Mouse (Mus musculus) gonadal fat pad, adult 2 months (tissue): ENCODE measurements around the gene Rreb1. TPM values are rescaled to one million over a fixed set of nuclear protein-coding genes. Genes with fewer than 3 reads are reported as not detected.

Source experiments
- DNase-seq: peaks from one replicate; pipeline ENCODE4 v3.0.0-alpha.2; 2012; ENCODE audit warnings: low read depth
- polyA plus RNA-seq: library from polyadenylated mRNA; depleted of rRNA; stranded (reverse); fragments of >200 nt; gene quantifications from 2 replicates; pipeline ENCODE4 v1.2.3, GENCODE M21; 2012

Rreb1 gene
- polyA plus RNA-seq, 1 experiment: 17.4 TPM

DNA sequence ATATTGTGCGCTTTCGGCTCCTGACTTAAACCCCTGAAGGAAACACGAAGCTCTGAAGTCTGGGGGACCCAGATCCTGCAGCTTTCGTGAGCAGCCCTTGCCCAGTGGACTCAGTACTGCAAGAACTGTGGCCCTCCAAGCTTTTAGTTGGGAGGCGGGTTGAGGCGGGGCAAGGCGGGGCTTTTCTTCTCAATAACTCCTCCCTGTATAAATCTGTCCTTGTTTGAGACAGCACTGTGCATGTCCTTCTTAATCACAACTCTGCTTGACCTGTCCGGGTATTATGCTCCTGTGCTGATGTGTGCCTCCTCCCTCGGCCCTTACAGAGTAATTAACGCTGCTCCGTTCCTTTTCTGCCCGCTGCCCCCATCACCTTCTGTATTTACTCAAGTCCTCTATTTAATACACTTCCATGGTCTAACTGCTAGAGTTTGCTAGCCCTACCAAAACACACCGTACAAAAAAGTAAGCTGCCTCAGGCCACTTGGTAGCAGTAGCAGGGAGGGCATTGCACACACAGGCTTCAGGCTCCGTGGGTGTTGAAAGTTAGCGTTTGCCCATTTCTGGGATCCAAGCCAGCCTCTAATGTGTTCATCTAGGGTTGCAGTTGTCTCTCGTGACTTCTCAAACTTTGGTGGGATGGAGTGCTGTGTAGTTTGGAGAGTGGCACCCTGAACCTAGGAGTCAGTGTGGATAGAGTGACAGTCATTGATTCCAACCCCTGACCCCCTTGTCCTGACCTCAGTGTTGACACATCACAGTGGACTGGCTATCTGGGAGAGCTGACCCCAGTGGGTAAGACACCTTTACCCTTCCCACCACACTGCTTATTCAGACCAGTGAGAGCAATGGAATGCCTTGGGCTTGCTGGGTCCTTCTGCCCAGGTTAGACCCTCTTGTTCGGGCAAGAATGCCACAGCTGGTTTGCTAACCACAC lies 164.0 kb downstream of the Rreb1 start:
- DNase-seq: no peak

DNA sequence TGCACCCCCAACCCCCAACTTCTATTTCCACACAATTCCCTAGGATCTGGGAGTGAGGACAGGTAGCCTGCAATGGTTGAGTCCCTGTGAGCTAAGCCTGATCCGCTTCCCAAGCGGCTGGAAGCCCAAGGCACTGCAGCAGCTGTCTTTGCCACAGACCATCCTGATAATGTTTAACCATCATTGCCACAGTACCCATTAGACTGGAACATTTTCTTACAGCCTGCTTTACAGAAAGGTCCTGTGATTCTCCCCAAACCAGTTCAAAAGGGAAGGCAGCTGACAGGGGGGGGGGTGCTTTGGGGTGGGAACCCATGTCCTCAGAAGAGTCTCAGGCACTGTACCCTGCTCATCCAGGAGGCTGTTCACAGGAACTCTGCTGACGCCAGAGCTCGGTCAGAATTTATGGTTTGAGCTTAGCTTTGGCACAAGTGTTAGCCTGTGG lies 164.7 kb downstream of the Rreb1 start:
- DNase-seq: no peak

DNA sequence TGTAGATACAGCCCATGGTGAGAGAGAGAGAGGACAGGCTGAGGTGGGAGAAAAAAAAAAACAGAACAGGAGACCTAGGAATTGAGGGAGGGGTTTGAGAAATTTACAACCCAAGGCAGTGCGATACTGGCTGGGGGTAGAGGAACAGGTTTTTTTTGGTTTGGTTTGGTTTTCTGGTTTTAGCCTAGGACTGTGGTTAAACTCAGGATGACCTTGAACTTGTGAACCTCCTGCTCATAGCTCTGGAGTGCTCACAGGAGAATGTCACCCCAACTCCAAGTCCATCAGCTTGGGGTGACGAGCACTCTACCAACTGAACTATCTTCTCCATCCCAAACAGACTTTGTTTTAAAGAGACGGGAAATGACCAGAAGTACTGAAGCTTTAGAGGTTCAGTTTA lies 165.3 kb downstream of the Rreb1 start:
- no peak for DNase-seq

DNA sequence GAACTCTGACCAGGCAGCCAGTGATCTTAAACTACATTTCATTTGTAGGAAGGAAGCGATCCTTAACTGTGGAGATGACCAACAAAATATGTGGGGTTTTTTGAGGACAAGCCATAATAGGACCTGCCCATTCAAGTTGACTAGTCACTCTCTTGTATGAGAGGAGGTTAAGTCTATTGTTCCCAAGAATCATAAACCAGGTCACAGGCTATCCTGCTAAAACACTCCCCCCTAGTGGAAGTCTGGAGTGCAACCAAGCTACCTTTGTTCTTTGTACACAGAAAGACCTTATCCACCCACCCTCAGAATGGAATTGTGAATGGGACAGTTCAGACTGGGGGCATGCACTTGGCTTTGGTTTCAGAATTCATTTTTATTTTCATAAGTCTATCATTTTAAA lies 166.1 kb downstream of the Rreb1 start:
- DNase-seq: no peak

DNA sequence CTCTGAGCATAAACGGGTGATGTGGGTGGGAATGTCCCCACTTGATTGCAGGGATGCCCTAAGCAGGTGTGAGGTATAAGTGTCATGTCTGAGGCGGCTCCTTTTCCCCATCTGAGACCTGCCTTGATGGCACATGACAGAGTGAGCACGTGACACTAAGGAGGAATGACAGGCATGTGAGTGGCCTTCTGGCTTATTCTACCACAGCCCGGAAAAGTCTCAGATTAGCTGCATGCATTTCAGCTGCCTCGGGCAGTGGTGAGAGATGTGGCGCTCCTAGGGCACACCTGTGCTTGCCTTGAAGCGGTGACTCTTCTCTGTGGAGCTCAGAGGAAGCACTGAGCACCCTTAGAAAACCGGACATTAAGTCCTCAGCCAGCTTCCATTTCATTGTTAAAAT lies 167.2 kb downstream of the Rreb1 start:
- DNase-seq: no peak

DNA sequence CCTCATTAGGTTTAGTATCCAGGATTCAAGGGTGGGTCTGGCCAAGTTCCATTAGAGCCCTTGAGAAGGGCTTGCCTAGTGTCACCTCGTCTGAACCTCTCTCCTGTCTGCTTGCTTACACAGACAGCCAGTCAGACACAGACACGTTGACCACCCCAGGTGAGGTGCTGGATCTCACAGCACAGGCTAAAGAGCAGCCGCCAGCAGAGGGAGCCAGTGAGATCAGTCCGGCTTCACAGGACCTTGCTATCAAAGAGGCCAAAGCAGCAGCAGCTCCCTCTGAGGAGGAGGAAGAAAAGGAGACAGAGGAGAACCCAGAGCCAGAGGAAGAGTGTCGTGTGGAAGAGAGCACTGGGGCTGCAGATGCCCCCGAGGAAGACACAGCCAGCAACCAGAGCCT lies 168.5 kb downstream of the Rreb1 start:
- DNase-seq: no peak

DNA sequence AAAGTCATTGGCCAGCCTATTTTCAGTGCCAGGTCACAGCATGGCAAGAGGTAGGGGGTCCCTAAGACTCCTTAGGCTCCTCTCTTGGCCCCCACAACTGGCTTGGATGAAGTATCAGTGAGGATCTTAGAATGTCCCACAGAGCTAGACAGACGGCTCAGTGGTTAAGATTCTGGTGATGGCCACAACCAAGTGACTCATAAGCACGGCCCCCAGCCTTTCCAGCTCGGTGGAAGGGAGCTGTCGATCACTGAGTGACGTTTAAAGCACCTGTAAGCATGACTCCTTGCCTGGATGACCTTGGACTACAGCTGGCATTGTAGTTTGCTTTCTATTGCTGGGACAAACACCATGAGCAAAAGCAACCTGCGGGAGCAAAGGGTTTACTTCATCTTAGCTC lies 174.8 kb downstream of the Rreb1 start:
- no peak for DNase-seq

DNA sequence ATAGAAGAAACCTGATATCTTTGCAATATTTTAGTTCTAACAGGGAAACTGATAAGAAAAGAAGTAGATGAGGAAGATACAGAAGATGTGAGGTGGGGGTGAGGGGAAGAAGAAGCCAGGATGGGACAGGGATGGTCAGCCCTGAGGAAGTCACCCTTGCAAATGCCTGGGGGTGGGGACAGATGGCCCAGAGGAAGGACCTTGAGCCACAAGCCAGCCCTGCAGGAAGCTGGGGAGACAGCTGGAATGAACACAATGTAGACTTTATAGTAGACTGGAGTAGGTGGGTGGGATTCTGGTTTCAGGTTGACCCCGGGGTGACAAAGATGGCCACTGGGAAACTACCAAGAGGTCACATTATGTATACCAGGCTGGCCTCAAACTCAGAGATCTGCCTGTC lies 176.1 kb downstream of the Rreb1 start:
- DNase-seq: no peak

DNA sequence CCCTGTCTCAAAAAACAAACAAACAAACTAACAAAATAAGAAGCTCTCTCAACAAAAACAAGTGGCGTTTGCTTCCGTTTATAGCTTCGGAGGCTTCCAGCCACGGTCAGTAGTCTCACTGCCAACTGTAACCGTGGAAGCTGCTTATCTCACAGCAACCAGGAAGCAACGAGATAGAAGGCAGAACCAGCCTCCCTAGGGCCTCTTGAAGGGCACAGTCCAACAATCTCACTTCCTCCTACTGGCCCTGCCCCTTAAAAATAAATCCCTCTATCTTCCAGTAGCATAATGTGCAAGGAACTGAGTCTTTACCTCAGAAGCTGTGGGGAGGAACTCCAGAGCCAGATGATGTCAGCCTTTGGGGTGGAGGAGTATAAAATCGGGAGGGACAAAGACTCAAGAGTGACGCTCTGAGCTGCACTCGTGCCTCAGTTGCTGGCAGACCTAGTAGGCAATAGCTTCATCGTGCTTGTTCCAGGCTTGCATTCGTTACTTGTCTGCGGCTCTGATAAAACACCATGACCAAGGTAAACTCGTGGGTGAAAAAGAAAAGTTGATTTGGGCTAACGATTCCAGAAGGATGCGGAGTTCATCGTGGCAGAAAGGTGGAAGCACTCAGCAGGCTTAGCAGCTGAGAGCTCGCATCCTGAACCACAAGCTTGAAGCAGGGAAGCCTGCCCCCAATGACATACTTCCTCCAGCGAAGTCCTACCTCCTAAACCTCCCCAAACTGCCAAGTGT lies 180.5 kb downstream of the Rreb1 start:
- no peak for DNase-seq

DNA sequence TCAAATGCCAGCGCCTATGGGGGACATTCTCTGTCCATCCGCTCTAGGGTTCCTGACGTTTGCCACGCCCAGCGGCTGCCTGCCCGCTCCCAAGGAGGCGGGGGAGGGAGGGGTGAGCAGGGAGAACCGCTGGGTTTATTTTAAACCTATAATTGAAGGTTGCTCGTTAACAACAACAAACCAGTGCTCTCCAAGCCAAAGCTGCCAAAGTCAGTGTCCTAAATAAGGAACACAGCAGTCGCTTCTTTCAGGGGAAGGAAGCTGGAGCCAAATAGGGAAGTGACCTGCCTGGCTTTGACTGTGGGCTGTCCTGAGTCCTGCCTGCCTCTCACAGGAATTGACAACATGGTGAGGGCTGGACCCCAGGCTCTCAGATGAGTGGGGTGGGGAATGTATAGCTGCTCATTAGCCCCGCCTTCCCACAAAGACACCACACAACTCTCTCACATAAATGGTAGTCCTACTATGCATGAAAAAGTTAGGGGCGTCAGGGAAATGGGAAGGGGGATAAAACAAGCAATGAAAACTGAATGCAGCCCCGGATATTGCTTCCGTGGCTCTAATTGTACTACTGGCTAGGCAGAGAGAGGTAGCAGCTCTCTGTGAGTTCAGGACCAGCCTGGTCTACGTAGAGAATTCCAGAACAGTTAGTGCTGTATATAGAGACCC lies 181.2 kb downstream of the Rreb1 start:
- no peak for DNase-seq

DNA sequence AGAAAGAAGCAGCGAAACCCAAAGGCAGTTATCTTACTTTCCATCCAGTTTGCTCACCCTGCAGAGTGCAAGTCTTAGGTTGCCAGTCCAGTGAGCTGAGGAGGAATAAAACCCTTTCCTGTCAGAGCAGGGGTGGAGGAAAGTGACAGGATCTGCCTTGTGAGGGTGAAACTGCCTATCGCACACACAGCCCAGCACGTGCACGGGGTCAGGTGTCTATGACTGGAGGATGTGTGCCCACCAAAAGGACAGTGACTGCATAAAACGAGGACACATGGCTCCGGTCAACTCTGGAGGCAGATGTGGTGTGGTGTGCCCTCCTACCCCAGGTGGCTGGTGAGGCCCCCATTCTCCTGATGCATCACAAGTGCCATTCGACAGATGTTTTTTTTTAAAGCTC lies 181.7 kb downstream of the Rreb1 start:
- DNase-seq: no peak

DNA sequence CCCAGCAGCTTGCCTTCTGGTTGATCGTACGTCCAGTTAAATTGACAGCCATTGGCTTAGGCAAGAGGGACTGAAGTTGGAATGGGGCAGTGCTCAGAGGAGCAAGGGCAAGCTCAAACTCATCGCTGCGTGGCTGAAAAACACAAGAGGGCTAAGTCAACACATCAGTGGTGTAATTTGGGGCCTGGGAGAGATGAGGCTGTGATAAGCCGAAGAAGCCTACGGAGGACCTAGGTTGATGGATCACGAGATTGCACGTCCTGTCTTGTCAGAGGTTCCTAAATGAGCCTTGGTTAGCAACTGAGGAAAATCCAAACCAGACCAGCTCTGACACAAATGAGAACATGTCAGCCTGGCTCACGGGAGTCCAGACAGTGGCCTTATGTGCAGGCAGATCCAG lies 184.3 kb downstream of the Rreb1 start:
- DNase-seq: peak; percentile 65

DNA sequence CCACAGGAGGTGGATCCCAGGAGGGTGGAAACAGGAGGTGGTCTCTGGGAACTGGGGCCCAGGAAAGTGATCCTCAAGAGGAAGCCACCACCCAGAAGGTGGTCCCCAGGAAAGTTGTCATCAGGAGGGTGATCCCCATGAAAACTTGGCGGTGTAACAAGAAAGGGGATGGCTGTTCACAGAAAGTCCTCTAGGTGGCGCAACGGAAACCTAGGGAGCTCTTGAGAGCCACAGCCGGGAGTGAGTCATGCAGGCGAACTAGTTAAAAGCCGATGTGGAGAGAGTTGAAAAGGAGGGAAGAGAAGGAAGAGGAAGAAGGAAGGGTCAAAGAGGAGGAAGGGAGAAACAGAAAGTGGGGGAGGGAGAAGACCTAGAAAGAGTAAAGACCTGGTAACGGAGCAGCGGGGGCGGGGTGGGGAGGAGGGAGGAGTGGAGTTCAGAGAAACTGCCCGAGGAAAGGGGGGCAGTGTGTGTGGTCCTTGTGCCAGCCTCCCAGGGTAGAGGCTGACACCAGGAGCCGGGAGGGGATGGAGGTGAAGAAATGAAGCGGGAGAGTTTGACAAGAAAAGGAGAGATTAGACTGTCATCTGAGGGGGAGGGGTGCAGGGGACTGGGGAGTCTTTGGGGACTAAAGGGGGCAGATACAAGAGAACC lies 185.3 kb downstream of the Rreb1 start:
- DNase-seq: no peak

DNA sequence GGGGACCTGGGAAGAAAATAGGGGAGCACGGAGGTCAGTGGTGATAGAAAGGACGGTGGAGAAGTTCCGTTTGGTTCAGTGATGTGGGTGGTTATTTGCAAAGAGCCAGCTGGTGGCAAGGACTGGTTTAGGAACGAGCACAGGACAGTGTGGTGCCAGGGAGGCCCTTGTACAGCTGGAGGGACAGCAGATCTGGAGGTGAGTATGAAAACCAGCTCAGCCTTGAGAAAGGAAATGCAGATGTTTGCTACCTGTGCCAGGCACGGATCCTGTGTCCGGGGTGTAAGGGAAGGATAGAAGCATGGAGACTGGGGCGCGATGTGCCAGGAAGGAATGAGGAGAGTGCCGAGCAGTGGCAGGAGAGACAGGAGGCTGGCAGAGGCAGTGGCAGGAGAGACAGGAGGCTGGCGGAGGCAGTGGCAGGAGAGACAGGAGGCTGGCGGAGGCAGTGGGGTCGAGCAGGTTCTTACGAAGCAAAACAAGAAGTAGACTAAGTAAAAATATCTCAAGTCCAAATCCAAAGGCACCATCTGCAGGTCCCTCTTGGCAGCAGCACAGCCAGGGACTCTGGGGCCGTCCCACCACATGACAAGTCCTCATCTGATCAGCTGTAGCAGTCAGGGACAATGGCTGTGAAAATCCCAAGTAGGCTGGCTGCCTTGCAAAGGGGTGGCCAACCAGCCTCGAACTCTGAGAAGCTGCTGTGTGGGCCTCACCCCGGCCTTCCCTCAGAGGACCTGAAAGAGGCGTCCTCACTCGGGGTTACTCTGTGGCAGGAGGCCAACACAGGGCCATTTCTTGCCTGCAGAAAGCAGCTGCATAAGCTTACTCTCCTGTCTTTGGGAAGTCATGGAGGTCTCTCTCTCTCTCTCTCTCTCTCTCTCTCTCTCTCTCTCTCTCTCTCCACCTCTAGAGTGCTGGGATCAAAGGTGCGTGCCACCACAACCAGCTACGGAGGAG lies 186.2 kb downstream of the Rreb1 start:
- DNase-seq: no peak

DNA sequence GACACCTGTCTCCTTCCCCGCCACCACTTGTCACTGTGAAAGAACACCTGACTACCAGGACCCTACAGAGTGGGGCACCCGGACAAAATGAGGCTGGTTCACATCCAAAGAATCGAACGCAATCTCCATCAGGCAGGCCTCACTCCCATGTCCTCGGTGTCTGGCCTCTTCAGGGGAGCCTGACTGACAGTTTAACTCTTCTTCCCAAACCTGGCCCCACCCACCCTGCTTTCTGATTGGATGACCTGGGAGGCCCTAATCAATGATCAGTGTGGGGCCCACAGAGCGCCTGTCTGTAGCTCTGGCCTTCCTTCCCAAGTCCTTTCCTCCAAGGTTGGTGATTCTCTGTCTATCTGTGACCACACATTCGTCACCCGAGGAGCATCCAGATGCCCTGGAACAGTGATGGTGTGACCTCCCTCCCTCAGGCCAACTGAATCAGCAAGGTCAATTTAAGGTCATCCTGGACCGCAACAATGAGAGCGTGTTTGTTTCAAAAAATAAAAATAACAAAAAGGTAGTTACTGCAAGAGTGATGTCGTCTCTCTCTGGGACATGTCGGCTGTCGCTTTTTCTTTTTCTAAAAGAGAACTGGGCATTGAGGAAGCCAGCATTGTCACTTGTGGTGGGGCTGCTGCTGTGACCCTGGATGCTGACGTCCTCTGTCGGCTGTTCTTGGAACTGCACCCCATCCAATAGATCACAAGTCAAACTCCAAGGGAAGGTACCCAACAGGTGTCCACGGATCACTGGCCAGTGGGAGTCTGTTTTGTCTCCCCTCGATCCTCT lies 187.1 kb downstream of the Rreb1 start:
- DNase-seq: no peak

DNA sequence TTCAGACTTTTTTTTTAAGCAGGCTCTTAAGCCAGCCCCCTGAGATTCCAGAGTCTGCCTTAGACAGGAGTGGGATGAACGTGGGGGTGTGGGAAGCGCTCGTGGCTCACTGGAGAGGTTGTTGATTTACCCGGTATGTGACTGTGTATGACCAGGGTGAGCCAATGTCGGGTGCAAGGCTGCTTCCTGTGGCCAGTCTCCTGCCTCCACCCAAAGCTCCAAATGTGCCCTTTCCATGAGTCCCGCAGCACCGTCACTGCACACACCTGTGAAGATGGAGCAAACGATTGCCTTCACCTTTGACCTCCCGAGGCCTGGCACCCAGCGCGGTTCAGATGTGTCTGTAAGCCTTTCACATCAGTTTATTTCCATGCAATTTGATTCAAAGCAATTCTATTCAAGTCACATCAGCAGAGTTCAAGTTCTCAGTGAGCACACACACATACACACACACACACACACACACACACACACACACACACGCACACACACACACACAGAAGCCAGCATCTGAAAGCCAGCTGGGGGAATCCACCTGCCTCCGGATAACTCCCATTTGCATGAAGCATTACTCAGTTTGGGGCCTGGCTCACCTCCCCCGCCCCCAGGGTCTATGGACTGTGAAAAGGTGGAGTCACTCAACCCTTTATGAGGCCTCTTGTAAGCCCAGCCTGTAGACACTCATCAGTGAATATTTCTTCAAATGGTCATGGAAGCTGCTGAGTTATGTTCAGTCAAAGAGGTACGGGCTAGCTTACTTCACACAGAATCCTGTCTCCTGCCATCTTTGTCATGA lies 188.3 kb downstream of the Rreb1 start:
- no peak for DNase-seq

DNA sequence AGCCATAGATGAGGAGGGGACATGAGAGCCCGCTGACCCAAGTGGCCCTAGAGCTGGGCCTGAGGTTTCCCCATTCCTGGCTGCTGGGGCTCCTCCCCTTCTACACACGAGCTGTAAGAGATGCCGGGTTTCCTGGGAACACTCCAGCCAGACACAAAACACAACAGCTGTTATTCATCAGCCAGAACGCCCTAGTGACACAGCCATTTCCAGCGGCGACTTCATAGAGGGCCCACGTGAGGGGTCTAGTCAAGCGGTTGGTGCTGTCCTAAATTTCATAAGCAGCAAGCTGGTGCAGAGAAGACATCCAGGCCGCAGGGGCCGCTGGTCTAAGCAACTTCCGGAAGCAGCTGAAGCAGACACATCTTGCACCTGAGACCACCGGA lies 188.8 kb downstream of the Rreb1 start:
- no peak for DNase-seq

DNA sequence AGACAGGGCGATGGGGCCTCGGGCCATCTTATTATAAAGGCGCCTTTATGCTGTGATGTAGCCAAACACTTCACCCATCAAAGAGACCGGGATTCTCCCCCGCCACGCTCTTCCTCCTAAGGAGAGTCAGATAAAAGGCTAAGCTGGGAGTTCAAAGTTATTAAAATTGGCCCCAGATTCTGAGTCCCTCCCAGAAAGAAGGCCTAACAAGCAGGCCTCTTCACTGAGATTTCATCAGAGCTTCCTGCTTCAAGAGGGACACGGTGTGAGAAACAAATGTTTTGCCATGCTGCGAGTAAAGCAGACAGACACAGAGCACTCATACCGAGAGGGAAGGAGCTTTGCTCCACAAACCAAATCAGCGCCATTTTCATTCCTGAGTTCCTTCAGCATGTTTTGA lies 189.4 kb downstream of the Rreb1 start:
- DNase-seq: no peak

DNA sequence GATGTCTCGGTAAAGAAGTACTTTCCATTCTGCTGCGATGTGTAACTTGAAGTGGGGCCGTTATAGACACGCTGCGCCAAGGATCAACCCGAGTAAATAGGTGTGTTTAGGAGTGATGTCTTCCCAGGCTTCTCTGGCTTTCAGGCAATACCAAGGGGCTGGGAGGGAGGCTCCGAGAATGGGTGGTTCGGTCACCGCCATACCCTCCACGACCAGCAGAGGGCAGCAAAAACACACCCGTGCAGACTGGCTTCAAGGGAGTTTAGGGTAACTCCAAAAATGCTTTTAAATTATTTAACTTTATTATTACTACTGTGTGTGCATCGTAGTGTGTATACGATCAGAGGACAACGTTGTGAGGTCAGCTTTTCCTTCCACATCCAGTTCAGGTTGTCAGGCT lies 191.1 kb downstream of the Rreb1 start:
- DNase-seq: no peak
